Mouse (Mus musculus): ENCODE measurements at regions not wholly inside any gene's neighbourhood (a gene's known extent, or its start where the extent isn't known, plus 50 kb on each side); places are given as distances from the start of the nearest gene placed in this dataset.

- DNase-seq (ENCODE audit: low spot score) = peak; percentile 26
These were observed 91.5 kb downstream of the Fam84b start for GRCm38 (mm10) chr15:60762071-60762470.

GRCm38 (mm10) chr15:60760015-60760437 is 93.6 kb downstream of the Fam84b start:
- DNase-seq (ENCODE audit: low spot score) = peak; percentile 76

GRCm38 (mm10) chr15:60754246-60754645 is 99.3 kb downstream of the Fam84b start:
- no peak for DNase-seq (ENCODE audit: low spot score)

- DNase-seq (ENCODE audit: low spot score) = no peak
These were observed 114.0 kb downstream of the Fam84b start for GRCm38 (mm10) chr15:60739598-60739997.

GRCm38 (mm10) chr15:60738258-60738657 is 115.3 kb downstream of the Fam84b start:
- DNase-seq (ENCODE audit: low spot score) = no peak

- DNase-seq (ENCODE audit: low spot score) = no peak
These were observed 121.2 kb downstream of the Fam84b start for GRCm38 (mm10) chr15:60732416-60732815.

GRCm38 (mm10) chr15:60728754-60729153 is 124.8 kb downstream of the Fam84b start:
- DNase-seq (ENCODE audit: low spot score) = no peak

- no peak for DNase-seq (ENCODE audit: low spot score)
These were observed 125.2 kb downstream of the Fam84b start for GRCm38 (mm10) chr15:60728337-60728736.

- no peak for DNase-seq (ENCODE audit: low spot score)
These were observed 134.2 kb downstream of the Fam84b start for GRCm38 (mm10) chr15:60719332-60719731.

GRCm38 (mm10) chr15:60708678-60709077 is 144.9 kb downstream of the Fam84b start:
- peak; percentile 79 for DNase-seq (ENCODE audit: low spot score)

GRCm38 (mm10) chr15:60706009-60706408 is 147.6 kb downstream of the Fam84b start:
- no peak for DNase-seq (ENCODE audit: low spot score)

- peak; percentile 35 for DNase-seq (ENCODE audit: low spot score)
These were observed 152.3 kb downstream of the Fam84b start for GRCm38 (mm10) chr15:60701273-60701672.

GRCm38 (mm10) chr15:60694746-60695145 is 158.8 kb downstream of the Fam84b start:
- no peak for DNase-seq (ENCODE audit: low spot score)

- peak; percentile 72 for DNase-seq (ENCODE audit: low spot score)
These were observed 159.7 kb downstream of the Fam84b start for GRCm38 (mm10) chr15:60693751-60694500.

GRCm38 (mm10) chr15:60692718-60693597 is 160.6 kb downstream of the Fam84b start:
- peak; percentile 45 for DNase-seq (ENCODE audit: low spot score)

- peak; percentile 53 for DNase-seq (ENCODE audit: low spot score)
These were observed 161.4 kb downstream of the Fam84b start for GRCm38 (mm10) chr15:60692149-60692548.

- no peak for DNase-seq (ENCODE audit: low spot score)
These were observed 176.2 kb downstream of the Fam84b start for GRCm38 (mm10) chr15:60677397-60677796.

GRCm38 (mm10) chr15:60657572-60657971 is 196.0 kb downstream of the Fam84b start:
- no peak for DNase-seq (ENCODE audit: low spot score)

- DNase-seq (ENCODE audit: low spot score) = no peak
These were observed 198.5 kb downstream of the Fam84b start for GRCm38 (mm10) chr15:60655113-60655512.

GRCm38 (mm10) chr15:60649252-60649651 is 204.3 kb downstream of the Fam84b start:
- DNase-seq (ENCODE audit: low spot score) = no peak

- DNase-seq (ENCODE audit: low spot score) = no peak
These were observed 211.8 kb downstream of the Fam84b start for GRCm38 (mm10) chr15:60641770-60642169.

GRCm38 (mm10) chr15:60633457-60633850 is 220.1 kb downstream of the Fam84b start:
- DNase-seq (ENCODE audit: low spot score) = no peak

All from embryo, embryonic 10 days (tissue).